Mouse (Mus musculus): Measurements from ENCODE around the gene Hadh. TPM values are rescaled to one million over a fixed set of nuclear protein-coding genes. Genes with fewer than 3 reads are reported as not detected.

Gene Hadh
- polyA plus RNA-seq, 1 experiment, result 1,641 TPM

Other genes with a start within 250 kb of the Hadh start
- gene Lef1, start 161.6 kb downstream of the Hadh start, polyA plus RNA-seq (2012; ENCODE audit: insufficient read depth, insufficient read length, missing spikeins), result not detected in 2 replicates
- 28.2 and 36.0 TPM in 2 replicates for gene Cyp2u1, start 31.1 kb upstream of the Hadh start, polyA plus RNA-seq (2012; ENCODE audit: insufficient read depth, insufficient read length, missing spikeins)
- gene Sgms2, start 219.3 kb upstream of the Hadh start, polyA plus RNA-seq (2012; ENCODE audit: insufficient read depth, insufficient read length, missing spikeins), result 1.3 and 8.1 TPM in 2 replicates